25 mouse cellular contexts compared by ENCODE assay signal in the genomic region with DNA sequence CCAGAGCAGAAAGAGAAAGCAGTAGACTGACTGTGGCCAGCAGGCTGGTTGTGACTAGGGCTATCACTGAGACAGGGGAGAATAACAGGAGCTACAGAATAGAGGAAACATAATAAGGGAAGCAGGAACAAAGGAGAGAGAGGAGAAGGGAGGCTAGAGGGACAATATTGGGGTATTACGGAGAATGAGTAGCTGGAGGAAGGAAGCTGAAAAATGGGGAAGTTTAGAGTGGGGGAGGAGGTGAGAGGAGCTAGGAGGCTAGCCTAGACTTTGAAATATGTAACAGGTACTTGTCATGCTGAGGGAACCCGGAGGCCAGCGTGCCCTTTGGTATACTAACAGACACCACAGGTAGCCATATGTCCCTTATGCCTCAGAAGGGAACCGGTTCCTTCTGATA. TPM values are rescaled to one million over a fixed set of nuclear protein-coding genes. Genes with fewer than 3 reads are reported as not detected.
DNase-seq lines count a peak whose midpoint lies in the region; ATAC-seq and TF ChIP-seq lines count a peak whose summit lies in the region.
"Had no signal": no experiment of that assay in that cellular context is flagged by ENCODE, and none has a peak within 500 bp of the region (broad histone marks: within the 10 kb centered on the region; RNA-seq: fewer than 3 reads in every experiment).

No protein-coding gene starts in this region.

- no peak overlapping the region for H3K9ac ChIP-seq in MEL (ENCODE audit: control insufficient read depth, low read depth, low read length, poor library complexity, severe bottlenecking)
- H3K9ac ChIP-seq: embryonic facial prominence, embryonic 12.5 days; forebrain, embryonic 12.5 days had no signal

- peak; percentile 7 for DNase-seq in MEL (ENCODE audit: low read depth, low spot score)
- no peak for DNase-seq in layer of hippocampus, adult 2 months (ENCODE audit: low spot score in 2 of 2)
- no peak for DNase-seq in forebrain, embryonic 10.5 days (ENCODE audit: extremely low spot score, low spot score)
- DNase-seq in embryonic facial prominence, embryonic 10.5 days (ENCODE audit: low spot score): no peak
- DNase-seq: adrenal gland, adult 8-10 months; adrenal gland, postnatal 14 days; adrenal gland, postnatal 36 days; B cell, adult 2 months; cerebellum, adult 11-12 months; cerebellum, adult 2 months; cerebellum, adult 9-10 months; cerebellum, postnatal 10 days; cerebellum, postnatal 25 days; embryo, embryonic 11 days had no signal

- 89% methylated on average over 4 of the region's 4 CpGs for WGBS in forebrain, embryonic 10.5 days
- WGBS in embryonic facial prominence, embryonic 10.5 days: 83% methylated on average over 4 of the region's 4 CpGs

- no peaks in the 10 kb centered on the region for H3K4me1 ChIP-seq in MEL (ENCODE audit: control insufficient read depth in 1 of 2, insufficient read depth in 2 of 2, low read length in 2 of 2)
- no peaks in the 10 kb centered on the region for H3K4me1 ChIP-seq in forebrain, embryonic 10.5 days
- H3K4me1 ChIP-seq in embryonic facial prominence, embryonic 10.5 days: no peaks in the 10 kb centered on the region
- H3K4me1 ChIP-seq: embryonic facial prominence, embryonic 12.5 days; forebrain, embryonic 12.5 days had no signal

- no peak overlapping the region for H3K27ac ChIP-seq in MEL (ENCODE audit: control insufficient read depth, low read depth, low read length)
- H3K27ac ChIP-seq in layer of hippocampus, adult 2 months: no peak overlapping the region
- H3K27ac ChIP-seq in forebrain, embryonic 10.5 days: no peak overlapping the region
- H3K27ac ChIP-seq in embryonic facial prominence, embryonic 10.5 days (replicated peaks): no peak overlapping the region
- H3K27ac ChIP-seq: embryonic facial prominence, embryonic 12.5 days; forebrain, embryonic 12.5 days had no signal

- peak; percentile 96 for ATAC-seq in granulocyte monocyte progenitor cell, adult 5-6 weeks (replicated peaks; ENCODE audit: poor library complexity, severe bottlenecking)
- ATAC-seq in megakaryocyte, adult 5-6 weeks (ENCODE audit: poor library complexity, severe bottlenecking): peak; percentile 57
- ATAC-seq: activated CD4-positive, CD25-positive, alpha-beta regulatory T cell, adult 4 months; CD4-positive, CD25-positive, alpha-beta regulatory T cell, adult 4 months; forebrain, embryonic 14.5 days; forebrain, embryonic 16.5 days; Patski had no signal

- TF ChIP-seq RAD21 in MEL (IDR thresholded peaks at IDR 0.05; ENCODE audit: low read depth, low read length): no peak

- no peaks in the 10 kb centered on the region; the same call in 1 of the 2 replicates for H3K9me3 ChIP-seq in MEL (replicated peaks; ENCODE audit: insufficient read depth, low read length)
- no peaks in the 10 kb centered on the region for H3K9me3 ChIP-seq in forebrain, embryonic 10.5 days
- H3K9me3 ChIP-seq in embryonic facial prominence, embryonic 10.5 days: no peaks in the 10 kb centered on the region
- H3K9me3 ChIP-seq: embryonic facial prominence, embryonic 12.5 days; forebrain, embryonic 12.5 days had no signal

- H3K27me3 ChIP-seq in MEL (ENCODE audit: control insufficient read depth in 1 of 2, insufficient read depth in 2 of 2, low read length in 2 of 2): no peaks in the 10 kb centered on the region
- no peaks in the 10 kb centered on the region for H3K27me3 ChIP-seq in forebrain, embryonic 10.5 days (ENCODE audit: poor library complexity, severe bottlenecking)
- H3K27me3 ChIP-seq in embryonic facial prominence, embryonic 10.5 days (replicated peaks; ENCODE audit: low read depth, poor library complexity, severe bottlenecking): no peaks in the 10 kb centered on the region
- H3K27me3 ChIP-seq: CH12.LX; embryonic facial prominence, embryonic 12.5 days; forebrain, embryonic 12.5 days had no signal

- H3K4me3 ChIP-seq in MEL (ENCODE audit: control insufficient read depth in 1 of 2, insufficient read depth in 1 of 2, low read depth in 2 of 2, low read length in 2 of 2): no peak overlapping the region
- H3K4me3 ChIP-seq in layer of hippocampus, adult 2 months: no peak overlapping the region
- no peak overlapping the region for H3K4me3 ChIP-seq in forebrain, embryonic 10.5 days
- no peak overlapping the region for H3K4me3 ChIP-seq in embryonic facial prominence, embryonic 10.5 days
- H3K4me3 ChIP-seq: embryonic facial prominence, embryonic 12.5 days; forebrain, embryonic 12.5 days had no signal

- H3K79me2 ChIP-seq in MEL (ENCODE audit: control insufficient read depth, insufficient read depth, low read length, poor library complexity): no peaks in the 10 kb centered on the region

- H3K36me3 ChIP-seq in MEL (ENCODE audit: control insufficient read depth in 1 of 2, insufficient read depth in 2 of 2, low read length in 2 of 2): no peaks in the 10 kb centered on the region
- no peaks in the 10 kb centered on the region for H3K36me3 ChIP-seq in forebrain, embryonic 10.5 days (replicated peaks)
- H3K36me3 ChIP-seq in embryonic facial prominence, embryonic 10.5 days (replicated peaks): no peaks in the 10 kb centered on the region
- H3K36me3 ChIP-seq: embryonic facial prominence, embryonic 12.5 days; forebrain, embryonic 12.5 days; G1E had no signal

- TF ChIP-seq CTCF in MEL (IDR thresholded peaks at IDR 0.05 in 2 of 3, conservative IDR thresholded peaks at IDR 0.05 in 1 of 3; ENCODE audit: control insufficient read depth in 1 of 3, insufficient read depth in 1 of 3, low read depth in 2 of 3, low read length in 3 of 3, poor library complexity in 1 of 3, severe bottlenecking in 1 of 3): no peak
- no peak for TF ChIP-seq CTCF in layer of hippocampus, adult 2 months (conservative IDR thresholded peaks at IDR 0.05)

- no peak for TF ChIP-seq POLR2A in MEL (IDR thresholded peaks at IDR 0.05; ENCODE audit: control insufficient read depth in 1 of 2, insufficient read depth in 1 of 2, low read depth in 1 of 2, low read length in 2 of 2, poor library complexity in 1 of 2)

- TF ChIP-seq EP300 in MEL (IDR thresholded peaks at IDR 0.05; ENCODE audit: low read depth in 1 of 2, low read length in 2 of 2): no peak

TF ChIP-seq in MEL, 35 proteins besides CTCF, POLR2A, EP300 and RAD21:
- TF ChIP-seq MYB (IDR thresholded peaks at IDR 0.05; ENCODE audit: low read depth, low read length) (no peak), E2F4 (IDR thresholded peaks at IDR 0.05; ENCODE audit: borderline replicate concordance, low read depth, low read length) (no peak), KAT2A (conservative IDR thresholded peaks at IDR 0.05; ENCODE audit: low read depth, low read length) (no peak), USF1 (IDR thresholded peaks at IDR 0.05; ENCODE audit: low read depth, low read length) (no peak), ETS1 (IDR thresholded peaks at IDR 0.05; ENCODE audit: low read depth, low read length) (no peak), MAFK (IDR thresholded peaks at IDR 0.05; ENCODE audit: borderline replicate concordance, low read depth, low read length) (no peak), MEF2A (IDR thresholded peaks at IDR 0.05; ENCODE audit: extremely low read depth, insufficient replicate concordance, low read depth, low read length, poor library complexity, severe bottlenecking) (no peak), JUND (IDR thresholded peaks at IDR 0.05; ENCODE audit: low read depth, low read length) (no peak)

RNA-seq across cellular contexts. Expression of gene Prom1, which starts 25.7 kb away (rescaled TPM):
- not detected in 2 replicates for total RNA-seq in MEL (2012; rRNA removed)
- polyA plus RNA-seq in MEL (2012; ENCODE audit: insufficient read depth in 1 of 2, insufficient read length in 2 of 2, low read depth in 1 of 2, low replicate concordance in 2 of 2, missing spikeins in 1 of 2): not detected
- total RNA-seq in granulocyte monocyte progenitor cell, adult 5-6 weeks (2014; fragmentation: Nextera tagmentation): 12.7 and 17.1 TPM in 2 replicates
- 40.5 and 45.8 TPM in 2 replicates for total RNA-seq in granulocyte monocyte progenitor cell, adult 5-6 weeks (2017)
- 9.5 and 11.1 TPM in 2 replicates for total RNA-seq in megakaryocyte, adult 5-6 weeks (2015)
- total RNA-seq in megakaryocyte, adult 5-6 weeks (2017): 7.8 and 9.7 TPM in 2 replicates
- total RNA-seq in layer of hippocampus, adult 2 months (2021): 10 to 100 TPM; 17.9 to 18.3 TPM
- polyA plus RNA-seq in forebrain, embryonic 10.5 days (2016; fragmentation: Nextera tagmentation; extraction: Ambion mirVana): 130 and 147 TPM in 2 replicates
- 102 and 110 TPM in 2 replicates for polyA plus RNA-seq in embryonic facial prominence, embryonic 10.5 days (2016; fragmentation: Nextera tagmentation; extraction: Ambion mirVana)
- polyA plus RNA-seq: G1E had no signal
